Mouse (Mus musculus) forebrain, postnatal 0 days (tissue): ENCODE measurements around the gene Ehd1. TPM values are rescaled to one million over a fixed set of nuclear protein-coding genes. Genes with fewer than 3 reads are reported as not detected.
A peak's percentile ranks its signal among the peaks of the same experiment; 100 is the strongest.

Source experiments
- ATAC-seq: fragments of 200-750 bp; cut with Nextera tagmentation; 2 replicates; pipeline ENCODE4 v1.8.0; 2017; ENCODE audit warnings: mild to moderate bottlenecking, moderate library complexity
- DNase-seq: peaks from one replicate; pipeline ENCODE4 v3.0.0-alpha.2; 2015
- H3K27ac ChIP-seq: fragments of 300-500 bp; sonication (generic); 2 replicates; pipeline ENCODE4 v1.5.1; 2014; ENCODE audit warnings: low read depth, mild to moderate bottlenecking, antibody characterized with exemption, low read length, moderate library complexity, mixed read lengths
- H3K27me3 ChIP-seq: fragments of 300-500 bp; sonication (generic); 2 replicates; pipeline ENCODE4 v1.6.1; 2014; ENCODE audit warnings: mild to moderate bottlenecking, low read length, mixed read lengths; ENCODE audit not compliant: insufficient read depth
- H3K36me3 ChIP-seq: fragments of 300-500 bp; sonication (generic); 2 replicates; pipeline ENCODE4 v1.6.1; 2014; ENCODE audit warnings: mild to moderate bottlenecking, moderate library complexity; ENCODE audit not compliant: insufficient read depth
- H3K4me1 ChIP-seq: fragments of 300-500 bp; sonication (generic); 2 replicates; pipeline ENCODE4 v1.6.1; 2014; ENCODE audit warnings: antibody characterized with exemption; ENCODE audit not compliant: insufficient read depth
- H3K4me2 ChIP-seq: fragments of 300-500 bp; sonication (generic); 2 replicates; pipeline ENCODE4 v1.6.1; 2014; ENCODE audit warnings: low read depth, mild to moderate bottlenecking, moderate library complexity
- H3K4me3 ChIP-seq: fragments of 300-500 bp; sonication (generic); 2 replicates; pipeline ENCODE4 v1.5.1; 2014; ENCODE audit warnings: low read depth, low read length, mixed read lengths
- H3K9ac ChIP-seq: fragments of 300-500 bp; sonication (generic); 2 replicates; pipeline ENCODE4 v1.6.1; 2014; ENCODE audit warnings: mild to moderate bottlenecking
- H3K9me3 ChIP-seq: fragments of 300-500 bp; sonication (generic); 2 replicates; pipeline ENCODE4 v1.6.1; 2016; ENCODE audit warnings: low read length
- CTCF ChIP-seq: sonication (generic); IDR thresholded peaks from 2 replicates; pipeline ENCODE4 v1.5.1; 2016; ENCODE audit warnings: antibody characterized with exemption, control low read depth, low read depth
- WGBS: fragments of 180-500 bp; shearing (Covaris S2); extraction: QIAGEN DNeasy Blood & Tissue Kit; methylation state at CpG from one replicate; pipeline ENCODE4 v1.1.7; 2014; 5-methylcytosine and 5-hydroxymethylcytosine counted together
- polyA plus RNA-seq: library from polyadenylated mRNA; unstranded; fragments of >200 nt; fragmentation: Nextera tagmentation; extraction: Ambion mirVana; gene quantifications from 2 replicates; pipeline ENCODE4 v1.2.1, GENCODE M21; 2015
- total RNA-seq: library from RNA; depleted of rRNA; stranded (reverse); fragments of >200 nt; gene quantifications from 2 replicates; pipeline ENCODE4 v1.2.3, GENCODE M21; 2014

Gene Ehd1
- total and polyA plus RNA-seq, 2 experiments from 2014 or later: 75.4 to 120 TPM

DNA sequence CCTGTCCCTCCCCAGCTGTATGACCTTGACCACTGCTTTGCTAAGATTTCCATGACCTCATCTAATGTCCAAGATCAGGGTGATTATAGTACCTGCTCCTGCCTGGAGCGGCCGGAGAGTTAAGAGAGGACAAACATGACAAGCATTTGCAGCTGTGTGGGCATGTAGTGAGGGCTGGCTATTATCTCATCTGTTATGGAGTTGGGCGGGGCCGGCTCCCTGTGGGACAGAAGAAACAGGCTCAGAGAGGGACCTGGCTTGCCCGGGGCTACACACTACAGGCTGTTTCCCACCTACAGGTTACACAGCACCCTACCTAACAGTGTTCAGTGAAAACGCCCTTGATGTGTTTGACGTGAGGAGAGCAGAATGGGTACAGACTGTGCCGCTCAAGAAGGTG is 44.8 kb downstream of the Ehd1 start:
- H3K9ac ChIP-seq: no peak overlapping the region
- no peaks in the 10 kb centered on the region for H3K27me3 ChIP-seq
- TF ChIP-seq CTCF: no peak
- H3K4me3 ChIP-seq: no peak overlapping the region
- ATAC-seq (no peak), DNase-seq (no peak)
- H3K27ac ChIP-seq: no peak overlapping the region
- peaks cover 6% of the 10 kb centered on the region; the same call in 1 of the 2 replicates for H3K36me3 ChIP-seq
- WGBS: 87% methylated on average over 8 of the region's 8 CpGs
- no peaks in the 10 kb centered on the region for H3K9me3 ChIP-seq
- no peaks in the 10 kb centered on the region for H3K4me1 ChIP-seq
- H3K4me2 ChIP-seq: no peak overlapping the region

- no peaks in the 10 kb centered on the region for H3K9me3 ChIP-seq
- no peak for DNase-seq
- H3K27me3 ChIP-seq: no peaks in the 10 kb centered on the region
- no peaks in the 10 kb centered on the region for H3K4me1 ChIP-seq
- H3K4me3 ChIP-seq: no peak overlapping the region
- 89% methylated on average over 33 of the region's 33 CpGs for WGBS
- H3K4me2 ChIP-seq: no peak overlapping the region
- no peak overlapping the region for H3K27ac ChIP-seq
- H3K9ac ChIP-seq: no peak overlapping the region
- H3K36me3 ChIP-seq: peaks cover 6% of the 10 kb centered on the region; the same call in 1 of the 2 replicates
- no peak for TF ChIP-seq CTCF
- no peak; the same call in 1 of the 2 replicates for ATAC-seq
Observed at GRCm38 (mm10) chr19:6321786-6322621, 45.5 kb downstream of the Ehd1 start.

DNA sequence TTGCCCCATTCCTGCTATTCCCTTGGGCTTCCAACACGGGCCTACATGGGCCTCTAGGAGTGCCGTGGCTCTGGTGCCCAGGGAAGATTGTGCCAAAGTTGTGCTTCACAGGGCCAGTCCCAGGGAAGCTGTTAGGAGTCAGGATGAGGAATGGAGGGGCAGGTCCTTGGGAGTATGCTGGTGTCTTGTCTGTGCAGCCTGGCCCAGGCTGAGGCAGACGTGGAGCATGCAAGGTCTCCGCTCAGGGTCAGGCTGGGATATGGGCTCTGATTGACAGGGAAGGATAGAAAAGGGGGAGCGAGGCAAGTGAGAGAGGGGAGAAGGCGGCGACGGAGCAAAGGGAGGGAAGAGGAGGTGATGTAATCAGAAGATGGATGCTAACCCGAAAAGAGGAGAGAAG is 48.2 kb downstream of the Ehd1 start:
- no peak for ATAC-seq
- no peaks in the 10 kb centered on the region for H3K27me3 ChIP-seq
- H3K9ac ChIP-seq: no peak overlapping the region
- H3K4me2 ChIP-seq: no peak overlapping the region
- H3K4me1 ChIP-seq: no peaks in the 10 kb centered on the region
- H3K9me3 ChIP-seq: no peaks in the 10 kb centered on the region
- no peak overlapping the region for H3K4me3 ChIP-seq
- H3K27ac ChIP-seq: no peak overlapping the region
- 76% methylated on average over 9 of the region's 9 CpGs for WGBS
- TF ChIP-seq CTCF: no peak
- peaks cover 6% of the 10 kb centered on the region; the same call in 1 of the 2 replicates for H3K36me3 ChIP-seq
- no peak for DNase-seq

- H3K27ac ChIP-seq: no peak overlapping the region
- H3K4me3 ChIP-seq: no peak overlapping the region
- H3K36me3 ChIP-seq: no peaks in the 10 kb centered on the region
- no peaks in the 10 kb centered on the region for H3K27me3 ChIP-seq
- peaks cover 3% of the 10 kb centered on the region; the same call in 1 of the 2 replicates for H3K4me1 ChIP-seq
- 61% methylated on average over 5 of the region's 5 CpGs for WGBS
- ATAC-seq (no peak), DNase-seq (no peak)
- H3K9me3 ChIP-seq: no peaks in the 10 kb centered on the region
- TF ChIP-seq CTCF: no peak
- no peak overlapping the region for H3K4me2 ChIP-seq
- H3K9ac ChIP-seq: no peak overlapping the region
Observed at GRCm38 (mm10) chr19:6331178-6331577, 54.7 kb downstream of the Ehd1 start.

- peak; percentile 94 for TF ChIP-seq CTCF
- Histone ChIP-seq H3K9me3 (no peaks in the 10 kb centered on the region), H3K27ac (no peak overlapping the region), H3K4me1 (peaks cover 10% of the 10 kb centered on the region; the same call in 1 of the 2 replicates), H3K4me3 (no peak overlapping the region), H3K27me3 (no peaks in the 10 kb centered on the region), H3K4me2 (peak overlapping the region; percentile 37), H3K9ac (0 out of 2 replicates have a peak overlapping the region, but pooled peaks have one; percentile 28), H3K36me3 (no peaks in the 10 kb centered on the region)
- DNase-seq: peak; percentile 83
- no peak for ATAC-seq
- 21% methylated on average over 13 of the region's 13 CpGs for WGBS
Observed at GRCm38 (mm10) chr19:6331719-6332516, 55.4 kb downstream of the Ehd1 start.

DNA sequence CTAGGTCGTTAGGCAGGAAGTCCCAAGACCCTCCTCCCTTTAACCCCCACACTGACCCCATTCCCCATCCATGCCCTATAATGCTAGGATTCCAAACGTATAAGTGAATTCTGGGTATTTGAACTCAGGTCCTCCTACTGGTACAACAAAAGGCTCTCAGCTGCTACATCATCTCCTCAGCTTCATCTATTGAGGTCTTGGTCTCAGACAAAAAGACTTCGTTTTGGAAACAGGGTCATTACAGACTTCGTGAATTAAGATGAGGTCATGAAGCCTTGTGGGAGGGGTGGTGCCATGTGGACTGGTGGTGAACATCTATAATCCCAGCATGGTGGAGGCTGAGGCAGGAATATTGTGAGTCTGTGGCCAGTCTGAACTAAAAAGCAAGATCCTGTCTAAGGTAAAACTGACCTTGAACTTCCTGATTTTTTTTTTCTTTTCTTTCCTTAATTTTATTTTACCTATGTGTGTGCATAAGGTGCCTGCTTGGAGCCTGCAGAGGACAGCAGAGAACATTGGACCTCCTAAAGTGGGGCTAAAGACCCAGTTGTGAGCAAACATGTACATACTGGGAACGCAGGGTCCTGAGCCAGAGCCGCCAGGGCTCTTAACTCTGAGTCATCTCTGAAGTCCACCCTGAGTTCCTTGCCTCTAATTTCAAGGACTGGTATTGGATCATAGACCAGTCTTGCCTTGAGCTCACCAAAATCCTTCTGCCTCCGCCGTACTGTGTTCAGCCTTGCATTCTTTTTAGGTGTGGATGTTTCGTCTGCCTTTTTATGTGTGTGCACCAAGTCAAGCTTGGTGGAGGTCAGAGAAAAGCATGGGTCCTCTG is 57.5 kb downstream of the Ehd1 start:
- TF ChIP-seq CTCF: no peak
- Histone ChIP-seq H3K9ac (no peak overlapping the region), H3K4me1 (peaks cover 10% of the 10 kb centered on the region; the same call in 1 of the 2 replicates), H3K4me2 (peak overlapping the region; percentile 27), H3K4me3 (no peak overlapping the region), H3K27ac (peak overlapping the region; percentile 51), H3K9me3 (no peaks in the 10 kb centered on the region), H3K36me3 (peaks cover 20% of the 10 kb centered on the region), H3K27me3 (no peaks in the 10 kb centered on the region)
- DNase-seq: no peak
- no peak for ATAC-seq
- 66% methylated on average over 9 of the region's 9 CpGs for WGBS
